Comparison of ENCODE assay signal across 20 mouse cellular contexts in genomic region chr1:60884611-60885010, GRCm38 (mm10). TPM values are rescaled to one million over a fixed set of nuclear protein-coding genes. Genes with fewer than 3 reads are reported as not detected.
"Had no signal": no experiment of that assay in that cellular context is flagged by ENCODE, and none has a peak within 500 bp of the region (broad histone marks: within the 10 kb centered on the region; RNA-seq: fewer than 3 reads in every experiment).

No protein-coding gene starts in this region.

- H3K9ac ChIP-seq: neural tube, embryonic 13.5 days; neural tube, embryonic 15.5 days; stomach, embryonic 15.5 days had no signal

- H3K4me1 ChIP-seq: neural tube, embryonic 15.5 days; stomach, embryonic 15.5 days had no signal

- H3K4me2 ChIP-seq: neural tube, embryonic 13.5 days; neural tube, embryonic 15.5 days; stomach, embryonic 15.5 days had no signal

- H3K36me3 ChIP-seq: neural tube, embryonic 13.5 days; neural tube, embryonic 15.5 days; stomach, embryonic 15.5 days had no signal

- H3K9me3 ChIP-seq: neural tube, embryonic 13.5 days; neural tube, embryonic 15.5 days; stomach, embryonic 15.5 days had no signal

- H3K27me3 ChIP-seq: neural tube, embryonic 13.5 days; neural tube, embryonic 15.5 days; stomach, embryonic 15.5 days had no signal

- H3K4me3 ChIP-seq: neural tube, embryonic 13.5 days; neural tube, embryonic 15.5 days; stomach, embryonic 15.5 days had no signal

- DNase-seq: retina, postnatal 1 day; right cerebral cortex, adult 18-20 months; right cerebral cortex, postnatal 14 days; right cerebral cortex, postnatal 25 days; right cerebral cortex, postnatal 4 days; spleen, adult 18-20 months; thymus, adult 18-20 months; thymus, adult 2 months; thymus, postnatal 14 days; thymus, postnatal 25 days; thymus, postnatal 36 days; thymus, postnatal 4 days had no signal

- H3K27ac ChIP-seq: neural tube, embryonic 13.5 days; neural tube, embryonic 15.5 days; stomach, embryonic 15.5 days; stomach, postnatal 0 days had no signal

RNA-seq across cellular contexts. Expression of gene Ctla4, which starts 2.2 kb away (rescaled TPM):
- polyA plus RNA-seq: neural tube, embryonic 13.5 days; neural tube, embryonic 14.5 days; neural tube, embryonic 15.5 days; stomach, embryonic 14.5 days; stomach, embryonic 15.5 days; stomach, embryonic 16.5 days; stomach, postnatal 0 days; testis, adult 2 months had no signal
